Mouse (Mus musculus) adrenal gland, adult 2 months (tissue): ENCODE data around the gene Atg3. TPM values are rescaled to one million over a fixed set of nuclear protein-coding genes. Genes with fewer than 3 reads are reported as not detected.

Experiments used
- DNase-seq: peaks from one replicate; pipeline ENCODE4 v3.0.0; 2021
- polyA plus RNA-seq: library from polyadenylated mRNA; depleted of rRNA; stranded (reverse); fragments of >200 nt; gene quantifications from 2 replicates; pipeline ENCODE4 v1.2.3, GENCODE M21; 2012; rRNA removed
- total RNA-seq, 2 experiments: library from RNA; stranded (reverse); gene quantifications; 2 replicates each; pipeline ENCODE4 v1.2.3; 2021

Atg3 gene
- total and polyA plus RNA-seq, 3 experiments: 52.5 to 62.2 (median 55.5) TPM

DNA sequence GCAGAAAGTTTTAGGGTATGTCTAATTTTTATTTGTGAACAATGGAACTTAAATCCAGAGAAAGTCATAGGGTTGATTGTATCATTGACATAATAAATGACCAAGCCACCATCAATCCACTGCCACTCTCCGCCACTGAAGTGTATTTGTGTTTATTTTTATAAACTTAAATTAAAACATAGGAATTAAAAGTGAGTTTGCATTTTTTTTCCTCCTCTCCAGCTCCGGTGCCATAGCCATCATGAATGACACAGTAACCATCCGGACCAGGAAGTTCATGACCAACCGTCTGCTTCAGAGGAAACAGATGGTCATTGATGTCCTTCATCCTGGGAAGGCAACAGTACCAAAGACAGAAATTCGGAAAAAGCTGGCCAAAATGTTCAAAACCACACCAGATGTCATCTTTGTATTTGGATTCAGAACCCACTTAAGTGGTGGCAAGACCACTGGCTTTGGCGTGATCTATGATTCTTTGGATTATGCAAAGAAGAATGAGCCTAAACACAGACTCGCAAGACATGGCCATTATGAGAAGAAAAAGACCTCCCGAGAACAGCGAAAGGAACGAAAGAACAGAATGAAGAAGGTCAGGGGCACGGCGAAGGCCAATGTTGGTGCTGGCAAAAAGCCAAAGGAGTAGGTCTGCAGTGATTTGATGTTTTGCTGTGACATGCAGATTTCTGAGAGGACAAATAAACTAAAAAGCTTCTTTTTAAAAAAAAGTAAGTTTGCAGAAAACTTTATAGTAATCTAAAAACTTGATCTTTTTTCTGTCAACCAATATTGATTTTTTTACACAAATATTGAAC lies 46.5 kb downstream of the Atg3 start:
- DNase-seq: peak; percentile 79

GRCm38 (mm10) chr16:45222016-45222415 lies 63.4 kb downstream of the Atg3 start:
- no peak for DNase-seq

GRCm38 (mm10) chr16:45222771-45223170 lies 64.2 kb downstream of the Atg3 start:
- DNase-seq: no peak

DNA sequence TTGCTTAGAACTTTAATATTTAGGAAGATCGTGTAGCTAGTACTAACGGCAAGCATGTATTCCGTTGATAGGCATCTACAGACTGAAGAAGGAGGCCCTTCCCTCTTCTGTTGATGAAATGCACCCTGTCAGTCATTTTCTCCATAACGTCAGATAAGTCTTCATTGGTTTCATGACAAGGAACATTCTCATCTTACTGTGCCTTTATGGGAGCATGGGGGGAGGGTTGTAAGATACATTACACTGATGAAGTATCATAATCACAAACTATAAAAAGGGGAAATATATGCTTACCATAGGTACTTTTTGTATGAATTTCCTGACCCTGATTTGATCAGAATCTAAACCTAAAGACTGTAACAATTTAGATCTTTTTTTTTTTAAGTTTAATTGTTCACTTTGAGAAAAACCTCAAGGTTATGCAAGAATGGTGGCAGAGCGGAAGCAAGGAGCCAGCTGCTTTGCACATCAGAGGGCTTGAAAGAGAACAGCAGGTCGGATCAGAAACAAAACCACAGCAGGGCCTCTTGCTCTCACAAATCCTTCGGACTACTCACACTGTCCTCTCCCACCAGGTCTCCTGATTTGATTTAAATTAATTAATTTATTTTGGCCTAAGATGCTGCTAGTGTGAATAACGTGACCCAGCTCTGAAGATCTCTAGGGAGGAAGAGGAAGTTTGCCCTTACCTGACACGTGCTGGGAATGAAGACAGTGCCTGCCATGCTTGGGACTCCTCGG lies 65.2 kb downstream of the Atg3 start, which contains the start of gene Btla:
Btla (plus strand) TSS at position 668 of the 741 bp plus-strand sequence.
- no peak for DNase-seq

DNA sequence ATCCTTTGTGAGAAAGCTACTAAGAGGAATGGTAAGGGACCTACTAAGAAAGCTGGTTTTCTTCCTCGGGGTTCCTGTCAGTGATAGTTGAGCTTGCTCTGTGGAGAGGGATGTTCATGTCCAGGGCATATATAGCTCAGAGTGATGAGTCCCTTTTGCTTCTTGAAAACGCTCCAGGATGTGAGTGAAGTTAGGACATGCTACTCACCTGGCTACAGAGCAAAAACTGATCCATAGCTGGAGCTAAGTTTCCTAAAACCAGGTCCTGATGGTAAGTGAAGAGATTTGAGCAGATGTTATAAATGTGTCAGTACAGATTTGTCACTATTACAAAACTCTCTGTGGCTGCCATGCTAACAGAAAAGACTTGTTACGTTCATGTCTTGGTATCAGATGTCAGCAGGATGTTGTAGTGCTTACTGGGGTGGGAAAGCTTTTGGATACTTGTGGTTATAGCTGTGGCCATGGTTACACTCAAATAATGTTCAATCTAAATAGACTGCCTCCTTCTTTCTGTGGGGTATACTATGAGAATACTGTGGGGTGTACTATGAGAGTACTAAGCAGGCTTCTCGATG lies 65.9 kb downstream of the Atg3 start:
- no peak for DNase-seq

GRCm38 (mm10) chr16:45227002-45227401 lies 68.4 kb downstream of the Atg3 start:
- no peak for DNase-seq

- no peak for DNase-seq
These were observed 72.7 kb downstream of the Atg3 start for GRCm38 (mm10) chr16:45231296-45231695.

DNA sequence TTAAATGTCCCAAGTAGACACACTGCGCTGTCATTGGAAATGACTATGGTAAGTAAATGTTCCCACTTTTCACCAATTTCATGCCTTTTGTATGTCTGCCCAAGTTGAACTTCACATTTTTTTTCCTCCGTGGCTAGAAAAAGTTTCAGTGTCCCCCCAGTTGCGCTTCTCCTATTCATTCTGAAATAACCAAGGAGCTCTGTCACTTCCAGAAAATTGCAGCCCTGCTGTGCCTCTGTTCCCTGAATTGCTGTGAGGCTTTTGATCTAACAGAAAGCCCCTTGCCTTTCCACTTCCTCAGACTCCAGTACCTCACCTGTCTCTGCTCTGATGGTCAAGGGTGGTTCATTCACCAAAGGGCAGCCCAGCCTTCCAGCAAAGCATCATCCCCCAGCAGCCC lies 74.4 kb downstream of the Atg3 start:
- DNase-seq: no peak

Other genes with a start within 250 kb of the Atg3 start
- gene Cd200r3, start 215.1 kb upstream of the Atg3 start, total RNA-seq: not detected
- gene Cd200r3, start 215.1 kb upstream of the Atg3 start, polyA plus RNA-seq: not detected in 2 replicates
- gene Ccdc80, start 65.4 kb upstream of the Atg3 start, total RNA-seq: 10 to 100 TPM; 40.7 to 53.4 TPM
- gene Ccdc80, start 65.4 kb upstream of the Atg3 start, polyA plus RNA-seq: 19.2 and 19.8 TPM in 2 replicates
- 10 to 100 TPM; 29.4 to 35.2 TPM for gene Slc35a5, start 79 bp upstream of the Atg3 start, total RNA-seq
- gene Slc35a5, start 79 bp upstream of the Atg3 start, polyA plus RNA-seq: 4.7 and 5.7 TPM in 2 replicates
- under 1 TPM; 0.40 to 0.48 TPM for gene Btla, start 65.5 kb downstream of the Atg3 start, total RNA-seq
- 0.03 TPM in 1 of 2 replicates, not detected in the other for gene Btla, start 65.5 kb downstream of the Atg3 start, polyA plus RNA-seq